Mouse (Mus musculus): ENCODE measurements around the gene Pcsk5.
A peak's percentile ranks its signal among the peaks of the same experiment; 100 is the strongest.

Pcsk5 gene

DNA sequence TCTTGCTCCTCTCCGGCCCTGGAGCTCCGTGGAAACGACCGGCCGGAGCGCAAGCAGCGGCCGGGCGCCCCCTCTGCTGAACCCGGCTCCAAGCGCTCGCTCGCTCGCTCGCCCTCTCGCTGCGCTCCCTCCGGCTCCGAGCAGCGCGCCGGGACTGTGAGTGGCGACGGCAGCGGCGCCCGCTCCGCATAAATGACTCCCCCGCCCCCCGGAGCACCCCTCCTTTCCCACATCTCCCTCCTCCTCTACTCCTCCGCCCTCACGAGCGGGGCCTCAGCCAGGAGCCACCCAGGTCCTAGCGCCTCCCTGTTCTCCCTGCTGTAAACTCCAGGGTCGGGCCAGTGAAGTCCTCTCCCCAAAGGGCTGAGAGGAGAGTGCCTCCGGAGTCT, at the start of gene Pcsk5:
Gene Pcsk5 (minus strand): TSS at position 162 of the 389 bp plus-strand sequence.
- no peak for DNase-seq (ENCODE audit: low read depth, low spot score)

DNA sequence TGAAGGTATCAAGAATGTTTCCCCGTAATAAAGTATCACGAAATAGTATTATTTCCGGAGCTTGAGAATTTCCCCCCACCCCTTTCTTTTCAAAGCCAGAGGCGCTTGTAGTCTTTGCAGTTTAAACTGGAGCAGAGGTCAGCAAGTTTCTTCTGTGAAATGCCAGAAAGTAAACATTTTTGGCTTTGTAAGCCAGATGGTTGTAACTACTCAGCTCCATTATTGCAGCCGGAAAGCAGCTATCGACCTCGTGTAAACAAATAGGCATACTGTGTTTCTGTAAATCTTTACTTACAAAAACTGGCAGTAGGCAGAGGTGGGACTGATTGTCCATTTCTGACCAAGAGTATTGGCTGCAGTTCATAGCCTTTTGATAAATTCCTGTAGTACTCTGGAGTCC, 38.4 kb upstream of the Pcsk5 start:
- no peak for DNase-seq (ENCODE audit: low read depth, low spot score)

- no peak for DNase-seq (ENCODE audit: low read depth, low spot score)
These were observed 37.0 kb upstream of the Pcsk5 start for GRCm38 (mm10) chr19:17874388-17874787.

- DNase-seq (ENCODE audit: low read depth, low spot score): no peak
These were observed 36.3 kb upstream of the Pcsk5 start for GRCm38 (mm10) chr19:17873755-17874154.

DNA sequence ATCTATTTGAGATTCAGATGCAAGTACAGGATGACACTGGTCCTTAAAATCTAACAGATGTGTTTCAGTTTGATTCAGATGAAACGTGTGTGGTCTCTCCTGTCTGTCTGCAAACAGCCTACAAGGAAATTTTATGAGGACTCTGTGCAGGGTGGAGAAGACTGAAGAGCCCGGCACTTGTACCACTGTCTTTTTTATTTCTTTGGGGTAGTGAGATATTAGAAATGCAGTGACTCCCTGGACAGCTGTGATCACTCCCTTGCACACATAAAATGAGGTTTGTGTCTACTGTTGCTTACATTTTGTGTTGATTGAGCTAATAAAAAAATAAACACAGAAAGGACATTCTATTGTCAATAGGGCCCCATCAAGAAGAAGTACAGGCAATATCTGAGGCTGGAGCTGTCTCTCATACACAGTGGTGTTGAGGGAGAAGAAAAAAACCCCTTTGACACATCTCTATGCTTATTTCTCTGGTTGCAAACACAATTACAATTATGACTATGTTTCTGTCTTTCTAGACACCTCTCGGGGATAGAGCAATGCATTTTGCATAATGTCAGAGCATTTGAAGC, 29.0 kb upstream of the Pcsk5 start:
- DNase-seq (ENCODE audit: low read depth, low spot score): no peak

GRCm38 (mm10) chr19:17860351-17861014, 23.1 kb upstream of the Pcsk5 start:
- no peak for DNase-seq (ENCODE audit: low read depth, low spot score)

DNA sequence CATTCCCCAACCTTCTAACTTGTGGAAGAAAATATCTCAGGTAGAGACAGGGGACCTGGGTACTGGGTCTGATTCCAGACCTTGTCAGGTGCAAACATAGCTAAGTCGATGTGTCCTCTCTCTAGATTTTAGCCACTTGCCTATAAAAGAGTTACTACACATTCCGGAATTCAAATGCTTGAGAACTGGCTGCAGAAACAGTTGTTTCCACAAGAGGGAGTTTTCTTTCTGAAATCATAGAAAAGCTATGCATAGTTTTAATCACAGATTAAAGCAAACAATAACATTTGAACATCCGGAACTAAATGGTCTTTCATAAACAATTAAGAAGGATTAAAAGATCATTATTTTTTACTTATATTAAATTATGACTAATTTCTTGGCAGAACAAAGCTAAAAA, 19.3 kb upstream of the Pcsk5 start:
- DNase-seq (ENCODE audit: low read depth, low spot score): peak; percentile 24

- no peak for DNase-seq (ENCODE audit: low read depth, low spot score)
These were observed 11.0 kb upstream of the Pcsk5 start for GRCm38 (mm10) chr19:17848417-17848816.

- no peak for DNase-seq (ENCODE audit: low read depth, low spot score)
These were observed 8.5 kb upstream of the Pcsk5 start for GRCm38 (mm10) chr19:17845967-17846366.

GRCm38 (mm10) chr19:17841586-17841985, 4.2 kb upstream of the Pcsk5 start:
- no peak for DNase-seq (ENCODE audit: low read depth, low spot score)

DNA sequence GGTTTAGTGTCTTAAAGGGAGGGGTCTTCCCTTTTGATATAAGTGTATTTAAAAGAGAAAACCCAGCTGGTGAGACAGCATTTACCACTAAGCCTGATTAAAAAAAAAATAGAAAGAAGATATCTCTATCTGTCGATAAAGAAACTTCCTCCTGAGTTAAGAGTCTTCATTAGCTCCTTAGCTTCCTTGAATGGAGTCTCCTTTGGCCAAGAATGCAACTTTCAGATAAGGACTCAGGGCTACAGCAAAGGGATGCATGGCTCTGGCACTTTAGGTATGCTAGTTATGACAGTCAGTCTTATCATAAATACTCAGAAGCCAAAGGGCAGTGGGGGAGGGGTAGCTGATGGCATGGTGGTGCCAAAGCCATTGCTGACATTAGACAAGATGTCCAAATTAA, 2.4 kb upstream of the Pcsk5 start:
- DNase-seq (ENCODE audit: low read depth, low spot score): no peak

GRCm38 (mm10) chr19:17836566-17837470, 614 bp downstream of the Pcsk5 start:
- DNase-seq (ENCODE audit: low read depth, low spot score): no peak

DNA sequence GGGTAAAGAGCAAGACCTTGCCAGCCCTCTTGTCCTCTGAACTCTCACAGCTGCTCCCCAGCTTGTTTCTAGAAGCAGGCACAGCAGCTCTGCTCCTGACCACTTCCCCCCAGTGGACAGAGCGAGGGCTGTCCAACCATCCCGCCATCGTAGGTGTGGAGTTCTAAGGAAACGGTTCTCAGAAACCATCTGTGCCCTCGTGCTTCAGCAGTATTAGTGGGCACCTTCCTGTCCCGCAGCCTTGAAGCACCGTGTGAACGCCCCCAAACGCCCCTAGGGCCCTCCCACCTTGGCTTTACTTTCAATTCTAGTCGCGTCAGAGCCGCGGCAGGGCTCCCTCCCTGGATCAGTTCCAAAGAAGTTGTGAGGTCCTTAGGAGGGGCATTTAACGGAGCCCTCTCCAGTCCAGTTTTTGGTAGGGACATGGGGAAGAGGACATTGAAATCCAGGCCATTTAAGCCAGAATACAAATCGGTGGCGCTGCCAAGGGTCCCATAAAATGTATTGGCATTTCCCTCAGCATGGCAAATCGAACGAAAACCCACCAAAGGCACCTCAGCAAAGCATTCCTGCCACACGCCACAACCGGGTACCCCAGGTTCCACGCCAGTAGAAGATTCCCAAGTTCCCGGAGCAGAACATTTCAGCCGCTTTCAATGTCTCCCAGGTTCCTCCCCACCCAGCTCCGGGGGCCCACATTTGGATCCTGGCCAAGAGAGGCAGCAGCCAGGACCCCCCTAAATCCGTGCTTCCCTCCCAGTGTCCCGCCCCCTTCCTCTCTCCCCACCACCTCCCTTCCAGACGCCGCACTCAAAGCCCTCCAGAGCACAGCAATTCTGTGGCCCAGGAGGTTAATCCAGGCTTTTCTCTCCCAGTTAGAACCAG, 1.5 kb downstream of the Pcsk5 start:
- DNase-seq (ENCODE audit: low read depth, low spot score): no peak

DNA sequence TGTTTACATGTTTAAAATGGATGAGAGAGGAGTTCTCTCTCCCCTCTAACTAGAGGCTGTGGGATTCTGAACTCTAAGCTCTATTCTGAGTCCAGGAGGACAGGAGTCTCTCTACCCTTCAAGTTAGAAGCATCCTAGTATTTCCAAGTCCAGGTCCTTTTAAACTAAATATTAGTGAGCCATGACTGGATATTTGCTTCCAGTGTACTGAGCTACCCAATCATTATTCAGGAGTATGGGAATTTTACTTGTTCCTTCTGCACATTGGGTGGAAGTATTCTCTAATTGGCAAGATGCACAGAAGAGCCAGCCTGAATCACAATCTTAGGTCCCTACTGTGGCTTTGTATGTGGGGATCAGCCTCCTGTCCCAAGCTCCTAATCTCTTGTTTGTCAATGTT, 2.5 kb downstream of the Pcsk5 start:
- no peak for DNase-seq (ENCODE audit: low read depth, low spot score)

GRCm38 (mm10) chr19:17831376-17831775, 6.1 kb downstream of the Pcsk5 start:
- no peak for DNase-seq (ENCODE audit: low read depth, low spot score)

GRCm38 (mm10) chr19:17828414-17828813, 9.0 kb downstream of the Pcsk5 start:
- no peak for DNase-seq (ENCODE audit: low read depth, low spot score)

GRCm38 (mm10) chr19:17826694-17827093, 10.7 kb downstream of the Pcsk5 start:
- DNase-seq (ENCODE audit: low read depth, low spot score): no peak

DNA sequence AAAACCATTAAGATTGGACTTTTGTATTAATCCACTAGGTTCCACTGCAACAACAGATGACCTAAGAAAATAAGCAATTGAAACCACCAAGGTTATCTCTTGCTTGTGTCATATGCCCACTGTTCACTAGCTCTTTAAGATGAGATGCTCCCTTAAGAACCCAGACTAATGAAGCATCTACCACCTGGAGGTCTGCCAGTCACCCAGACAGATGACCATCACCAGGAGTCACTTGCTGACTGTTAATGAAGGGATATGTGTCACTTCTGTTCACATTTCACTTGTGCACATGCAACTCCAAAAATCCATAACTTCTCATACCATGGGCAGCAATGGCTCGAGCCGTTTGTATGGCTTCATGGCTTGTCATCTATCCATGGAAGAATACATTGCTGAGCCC, 17.4 kb downstream of the Pcsk5 start:
- no peak for DNase-seq (ENCODE audit: low read depth, low spot score)

GRCm38 (mm10) chr19:17819081-17819480, 18.4 kb downstream of the Pcsk5 start:
- no peak for DNase-seq (ENCODE audit: low read depth, low spot score)

GRCm38 (mm10) chr19:17815062-17815461, 22.4 kb downstream of the Pcsk5 start:
- no peak for DNase-seq (ENCODE audit: low read depth, low spot score)

DNA sequence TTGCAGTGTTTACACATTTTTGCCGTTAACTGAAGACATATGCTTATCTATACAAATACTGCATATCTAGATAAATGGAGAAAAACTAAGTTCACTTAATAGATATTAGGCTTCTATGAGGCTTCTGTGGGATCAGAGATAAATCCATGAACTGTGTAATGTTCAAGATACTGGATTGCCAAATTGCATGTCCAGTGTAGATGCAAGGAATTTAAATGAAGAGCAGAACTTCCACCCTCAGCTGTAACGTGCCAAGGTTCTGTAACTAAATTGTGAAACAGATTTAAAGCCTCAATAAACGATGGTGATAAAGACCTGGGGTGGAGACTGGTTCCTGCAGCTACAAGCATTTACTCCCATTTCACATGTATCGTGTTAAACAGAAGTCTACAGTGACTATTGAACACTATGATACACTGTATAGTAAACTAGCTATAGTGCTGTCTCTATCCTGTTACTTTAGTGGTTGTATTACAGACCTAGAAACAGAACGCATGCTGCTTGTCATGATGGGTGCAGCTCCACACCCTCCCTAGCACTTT, 23.9 kb downstream of the Pcsk5 start:
- DNase-seq (ENCODE audit: low read depth, low spot score): no peak
